Mouse (Mus musculus) bone marrow, adult 2 months (tissue): ENCODE measurements around the gene Ubd.

Experiments
- CTCF ChIP-seq: fragments of 200-500 bp; IDR thresholded peaks from 2 replicates; pipeline ENCODE4 v1.5.1; 2011; ENCODE audit warnings: low read length, control low read depth; ENCODE audit not compliant: control insufficient read depth, insufficient read depth
- POLR2A ChIP-seq: fragments of 200-500 bp; IDR thresholded peaks from 2 replicates; pipeline ENCODE4 v1.6.1; 2011; ENCODE audit warnings: low read depth, mild to moderate bottlenecking, control low read depth, low read length, borderline replicate concordance; ENCODE audit not compliant: control insufficient read depth

GRCm38 (mm10) chr17:37190711-37191110 lies 3.0 kb upstream of the Ubd start:
- TF ChIP-seq CTCF, result no peak
- no peak for TF ChIP-seq POLR2A
